Mouse (Mus musculus): ENCODE data around the gene Map4k3.
"Not testable (repeated sequence)": the region's sequence is repeated elsewhere in the genome, so short reads cannot be mapped to it uniquely, and the experiment has no call there.

The Map4k3 gene

DNA sequence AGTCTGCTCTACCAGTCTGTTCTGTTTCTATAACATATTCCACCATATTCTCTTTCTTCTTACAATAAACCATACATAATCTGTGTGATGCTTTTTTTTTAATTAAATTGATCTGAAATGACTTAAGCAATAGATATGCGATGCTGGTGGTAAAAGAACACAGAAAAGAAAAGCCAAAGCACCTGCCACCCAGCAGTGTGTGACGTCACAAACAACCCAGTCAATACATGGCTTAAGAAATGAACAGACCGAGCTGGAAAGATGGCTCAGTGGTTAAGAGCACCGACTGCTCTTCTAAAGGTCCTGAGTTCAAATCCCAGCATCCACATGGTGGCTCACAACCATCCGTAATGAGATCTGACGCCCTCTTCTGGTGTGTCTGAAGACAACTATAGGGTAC lies 2.0 kb upstream of the Map4k3 start:
- not testable (repeated sequence) for DNase-seq (ENCODE audit: low read depth in 1 of 2, low spot score in 2 of 2)

DNA sequence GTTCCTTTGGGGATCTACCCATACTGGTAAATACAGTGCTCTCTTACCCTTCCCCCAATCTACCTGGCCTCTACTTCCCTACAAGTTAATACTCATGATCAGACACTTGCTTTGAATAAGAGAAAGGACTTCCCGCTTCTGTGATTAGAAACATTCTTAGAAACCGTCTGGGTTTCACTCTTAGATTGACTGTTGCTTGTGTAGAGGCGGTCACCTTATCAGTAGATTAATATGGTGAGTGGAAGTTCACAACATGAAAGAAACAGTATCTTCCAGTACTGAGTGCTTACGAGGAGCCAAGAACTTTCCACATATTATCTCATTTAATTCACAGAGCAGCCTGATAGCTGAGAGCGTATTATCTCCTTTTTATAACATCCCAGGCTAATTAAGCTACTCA lies 1.5 kb upstream of the Map4k3 start:
- no peak for DNase-seq (ENCODE audit: low read depth in 1 of 2, low spot score in 2 of 2)

DNA sequence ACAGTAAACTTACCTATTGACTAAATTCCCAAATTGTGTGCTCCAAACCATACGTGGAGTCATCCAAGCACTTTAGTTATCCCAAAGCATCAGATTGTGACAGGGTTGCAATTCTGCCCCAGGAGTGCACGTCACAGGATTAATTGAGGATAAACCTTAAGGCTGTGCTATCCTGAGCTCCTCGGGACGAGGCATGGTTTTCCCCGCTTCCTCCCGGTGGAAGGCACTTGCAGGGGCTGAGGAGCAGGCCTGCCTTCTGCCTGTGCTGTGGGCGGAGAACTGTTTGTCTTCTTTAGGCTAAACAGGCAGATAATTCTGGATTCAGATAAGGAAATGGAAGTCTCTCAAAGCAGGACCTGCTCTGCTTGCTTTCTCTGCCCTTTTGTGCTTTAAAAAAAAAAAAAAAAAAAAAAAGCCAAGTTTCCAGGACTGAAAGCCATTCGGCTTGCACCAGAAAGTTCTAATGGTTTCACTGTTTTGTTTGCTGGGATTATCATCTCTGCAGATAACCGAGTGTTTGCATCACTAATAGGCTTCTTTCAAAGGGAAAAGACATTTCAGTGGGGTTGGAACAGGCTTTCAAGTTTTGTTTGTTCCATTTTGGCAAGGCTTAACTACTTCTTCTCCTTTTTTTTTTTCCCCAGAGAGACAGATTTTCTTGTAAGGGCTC lies 930 bp upstream of the Map4k3 start:
- no peak for DNase-seq (ENCODE audit: low read depth in 1 of 2, low spot score in 2 of 2)

DNA sequence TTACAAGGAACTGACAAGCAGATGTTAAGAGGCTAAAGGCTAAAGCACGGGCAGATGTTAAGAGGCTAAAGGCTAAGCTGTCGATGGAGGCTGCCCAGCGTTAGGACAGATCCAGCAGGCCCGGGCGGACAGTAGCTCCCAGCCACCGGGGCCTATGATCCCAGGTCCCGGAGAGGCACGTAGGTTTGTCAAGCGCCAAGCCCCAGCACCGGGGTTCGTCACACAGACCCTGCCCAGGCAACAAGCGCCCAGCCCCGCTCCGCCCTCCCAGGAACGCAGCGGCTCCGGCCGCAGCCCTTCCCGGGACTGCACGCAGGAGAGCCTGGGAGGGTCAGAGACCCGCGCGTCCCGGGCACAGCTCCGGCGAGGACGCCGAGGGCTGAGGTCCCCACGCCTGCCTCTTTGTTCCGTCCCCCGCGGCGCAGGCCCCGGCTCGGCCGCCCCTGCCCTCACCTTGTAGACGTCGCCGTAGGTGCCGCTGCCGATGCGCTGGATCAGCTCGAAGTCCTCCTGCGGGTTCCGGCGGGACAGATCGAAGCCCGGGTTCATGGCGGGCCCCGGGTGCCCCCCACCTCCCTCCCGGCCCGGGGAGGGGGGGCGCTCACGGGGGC lies 839 bp downstream of the Map4k3 start:
- DNase-seq (ENCODE audit: low read depth in 1 of 2, low spot score in 2 of 2): peak in 1 of 2 experiments; percentile 4

DNA sequence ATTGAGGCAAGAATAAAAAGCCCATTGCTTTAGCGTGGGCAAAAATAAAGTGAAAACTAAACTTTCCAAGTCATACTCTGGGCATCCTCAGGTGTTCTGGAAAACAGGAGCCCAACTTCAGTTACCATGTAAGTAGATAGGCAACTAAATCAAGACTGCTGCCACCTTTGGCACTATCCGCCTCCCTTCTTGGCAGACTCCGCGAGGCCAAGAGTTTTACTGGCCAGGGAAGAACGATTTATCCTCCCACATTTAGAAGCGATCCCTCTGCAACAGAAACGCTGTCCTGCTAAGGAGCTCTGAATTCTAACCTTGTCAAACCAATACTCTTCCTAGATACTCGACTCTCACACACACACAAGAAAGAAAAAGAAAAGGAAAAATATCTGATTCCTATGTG lies 1.5 kb downstream of the Map4k3 start:
- no peak for DNase-seq (ENCODE audit: low read depth in 1 of 2, low spot score in 2 of 2)

DNA sequence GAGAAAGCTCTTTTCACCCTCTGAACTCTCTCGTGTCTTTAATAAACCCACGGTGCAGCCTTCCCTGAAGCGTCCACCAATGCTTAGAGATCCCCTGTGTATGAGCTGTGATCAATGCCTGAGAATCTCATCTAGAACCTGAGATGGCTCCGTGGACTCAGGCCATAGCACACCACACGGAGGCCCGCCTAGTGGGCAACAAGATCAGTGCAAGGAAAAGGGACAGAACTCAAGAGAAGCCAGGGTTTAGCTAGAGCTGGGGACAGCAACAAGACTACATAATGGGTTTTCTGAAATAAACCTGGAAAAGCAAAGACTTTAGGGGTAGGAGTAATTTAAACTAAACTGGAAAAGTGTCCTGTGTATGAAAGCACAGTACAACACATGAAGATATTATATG lies 5.2 kb downstream of the Map4k3 start:
- DNase-seq (ENCODE audit: low read depth in 1 of 2, low spot score in 2 of 2): no peak

DNA sequence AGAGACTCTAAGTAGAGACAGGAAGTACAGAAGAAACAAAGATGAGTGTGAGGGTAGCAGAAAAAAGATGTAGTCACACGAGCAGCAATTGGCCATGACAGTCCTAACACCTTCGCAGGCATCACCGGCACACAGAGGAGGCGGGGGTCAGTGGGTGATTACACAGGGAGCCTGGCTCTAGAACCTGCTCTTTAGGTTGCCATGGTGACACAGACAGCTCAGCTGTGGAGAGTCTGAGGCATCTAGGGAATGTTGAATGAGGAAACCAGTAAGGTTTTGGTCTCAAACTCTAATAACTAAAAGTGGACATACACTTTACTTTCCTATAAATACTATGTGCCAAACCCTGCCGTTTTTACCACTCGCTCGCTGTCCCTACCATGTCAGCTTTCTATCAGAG lies 6.6 kb downstream of the Map4k3 start:
- no peak for DNase-seq (ENCODE audit: low read depth in 1 of 2, low spot score in 2 of 2)

DNA sequence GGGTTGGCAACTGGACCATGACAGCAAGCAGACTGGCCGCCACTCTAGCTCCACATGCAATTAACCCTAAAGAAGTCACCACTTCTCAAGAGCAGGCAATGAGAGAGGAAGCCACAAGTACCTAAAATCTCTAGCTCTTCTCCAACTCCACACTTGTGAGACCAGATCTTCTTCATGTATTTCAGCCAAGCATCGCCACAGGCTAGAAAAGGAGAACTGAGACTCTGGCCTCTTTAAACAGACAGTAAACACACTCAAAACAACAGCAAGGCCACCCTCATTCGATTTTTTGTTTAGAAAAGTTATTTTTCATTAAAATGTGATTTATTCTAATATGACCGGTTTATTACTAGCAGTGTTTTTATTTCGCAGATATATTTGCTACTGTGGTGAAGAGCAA lies 9.0 kb downstream of the Map4k3 start:
- no peak for DNase-seq (ENCODE audit: low read depth in 1 of 2, low spot score in 2 of 2)

DNA sequence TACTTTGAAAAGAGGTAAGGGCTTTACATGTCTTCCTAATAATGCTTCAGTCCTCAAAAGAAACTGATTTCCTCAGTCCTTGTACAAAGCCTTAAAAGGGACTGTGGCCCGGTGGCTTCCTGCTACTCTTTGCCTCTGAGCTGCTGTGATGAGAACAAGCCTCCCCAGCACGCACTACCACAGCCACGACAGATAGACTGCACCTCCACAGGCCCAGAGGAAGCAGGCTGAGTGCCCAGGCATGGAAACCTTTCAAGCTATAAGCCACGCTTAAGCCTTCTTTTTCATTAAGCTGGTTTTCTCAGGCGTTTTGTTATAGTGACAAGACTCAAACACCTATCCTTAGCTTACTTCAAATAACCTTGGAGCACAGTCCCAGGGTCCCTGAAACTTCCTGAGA lies 10.0 kb downstream of the Map4k3 start:
- DNase-seq (ENCODE audit: low read depth in 1 of 2, low spot score in 2 of 2): no peak

DNA sequence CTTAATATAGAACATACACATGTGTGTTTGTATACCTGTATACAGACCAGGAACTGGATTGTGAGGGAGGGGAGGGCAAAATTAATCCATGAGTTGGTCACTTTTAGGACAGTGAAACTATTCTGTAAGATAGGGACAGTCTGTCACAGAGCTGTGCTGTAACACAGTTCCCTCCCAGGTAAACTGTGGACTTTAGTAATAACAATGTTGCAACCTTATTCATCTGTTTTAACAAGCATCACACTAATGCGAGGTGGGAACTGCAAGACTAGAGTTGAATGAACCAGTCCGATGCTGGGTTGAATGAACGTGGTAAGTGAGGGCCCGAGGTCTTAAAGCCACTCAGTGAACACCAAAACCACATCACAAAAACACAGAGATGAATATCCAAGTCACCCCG lies 14.7 kb downstream of the Map4k3 start:
- DNase-seq (ENCODE audit: low read depth in 1 of 2, low spot score in 2 of 2): no peak

DNA sequence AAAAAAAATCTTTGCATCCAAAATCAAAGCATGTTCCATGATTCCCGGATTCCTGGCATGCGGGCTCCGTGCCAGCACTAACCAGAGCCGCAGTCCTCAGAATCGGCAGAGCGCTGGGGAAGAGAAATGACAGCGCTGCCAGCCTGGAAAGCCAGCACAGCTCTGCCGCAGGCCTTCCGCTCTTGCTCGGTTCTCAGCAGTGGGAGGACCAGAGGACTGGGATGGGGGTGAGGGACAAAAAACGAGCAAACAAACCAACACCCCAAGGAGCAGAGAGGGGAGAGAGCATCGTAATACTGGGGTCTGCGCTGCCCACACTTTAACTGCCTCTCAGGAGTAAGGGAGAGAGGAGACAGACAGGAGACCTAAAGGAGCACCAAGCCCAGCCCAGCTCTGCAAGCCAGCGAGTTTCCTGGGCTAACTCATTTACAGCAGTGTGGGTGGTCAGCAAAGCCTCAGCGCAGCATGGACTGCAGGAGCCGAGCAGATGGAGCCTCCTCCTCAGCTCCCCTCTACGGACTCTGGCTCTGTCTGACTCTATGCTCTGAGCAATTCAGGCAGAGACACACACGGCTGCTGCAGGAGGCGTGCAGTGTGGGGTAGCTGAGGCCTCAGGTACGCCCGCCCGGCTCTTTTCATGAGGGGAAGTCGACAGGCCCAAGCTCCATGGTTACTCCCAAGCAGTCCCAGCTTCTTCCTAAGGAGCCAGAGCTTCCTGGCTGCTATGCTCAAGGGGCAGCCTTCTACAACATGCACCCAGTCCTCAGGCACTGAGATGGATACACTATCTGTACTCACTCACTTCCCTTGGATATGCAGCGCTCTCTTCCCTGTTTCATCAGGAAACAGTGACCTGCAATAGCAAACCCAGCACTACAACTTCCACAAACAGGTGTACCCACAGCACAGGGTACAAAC lies 18.1 kb downstream of the Map4k3 start:
- no peak for DNase-seq (ENCODE audit: low read depth in 1 of 2, low spot score in 2 of 2)

DNA sequence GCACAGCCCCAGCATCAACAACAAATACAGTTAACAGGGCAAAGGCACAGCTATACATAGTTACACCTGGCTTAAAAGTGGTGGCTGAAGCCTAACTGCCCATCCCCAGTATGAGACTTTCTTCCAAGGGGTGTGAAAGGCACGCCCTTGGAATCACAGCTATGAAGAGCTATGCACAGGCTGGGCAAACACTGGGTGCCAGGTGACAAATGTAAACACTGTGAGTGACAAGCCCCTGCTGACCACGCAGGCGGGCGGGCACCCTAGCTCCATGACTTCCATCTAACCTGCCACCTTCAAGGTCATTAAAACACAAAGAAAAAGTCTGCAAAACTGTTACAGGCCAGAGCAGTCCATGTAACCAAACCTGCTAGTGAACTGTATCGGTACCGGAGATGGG lies 19.5 kb downstream of the Map4k3 start:
- DNase-seq (ENCODE audit: low read depth in 1 of 2, low spot score in 2 of 2): no peak

DNA sequence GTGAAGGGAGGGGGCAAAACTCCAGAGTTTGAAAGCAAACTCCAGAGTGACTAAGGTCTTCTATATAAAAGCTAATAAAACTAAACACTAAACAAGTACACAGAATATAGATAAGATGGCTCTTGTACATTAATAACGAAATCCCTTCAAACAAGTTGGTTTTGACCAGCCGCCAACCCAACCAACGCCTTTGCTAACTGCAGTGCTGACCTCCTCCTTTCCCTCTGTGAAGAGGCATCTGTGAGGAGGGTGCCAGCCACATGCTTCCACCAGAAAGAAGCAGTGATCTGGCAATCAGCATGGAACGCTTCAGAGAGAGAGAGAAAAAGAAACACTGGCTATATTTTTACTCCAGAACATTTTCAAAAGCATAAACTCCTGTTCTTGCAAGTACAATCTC lies 21.1 kb downstream of the Map4k3 start:
- DNase-seq (ENCODE audit: low read depth in 1 of 2, low spot score in 2 of 2): no peak

DNA sequence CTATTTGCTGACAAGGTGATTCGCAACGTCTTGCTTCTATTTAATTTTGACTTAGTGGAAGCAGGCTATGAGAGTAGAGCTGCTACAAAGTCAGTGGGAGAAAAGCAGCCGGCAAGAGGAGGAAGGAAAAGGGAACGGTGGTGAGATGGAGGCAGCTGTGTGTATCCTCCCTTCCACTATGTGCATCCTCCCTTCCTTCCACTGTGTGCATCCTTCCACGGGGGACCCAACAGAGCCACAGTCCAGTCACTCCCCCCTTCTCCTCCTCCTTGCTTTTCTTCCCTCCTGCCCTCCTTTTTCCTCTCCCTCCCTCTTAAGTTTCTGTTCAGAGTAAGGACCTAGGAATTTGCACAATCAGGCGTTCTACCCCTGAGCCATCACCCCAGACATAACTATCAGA lies 21.7 kb downstream of the Map4k3 start:
- no peak for DNase-seq (ENCODE audit: low read depth in 1 of 2, low spot score in 2 of 2)

DNA sequence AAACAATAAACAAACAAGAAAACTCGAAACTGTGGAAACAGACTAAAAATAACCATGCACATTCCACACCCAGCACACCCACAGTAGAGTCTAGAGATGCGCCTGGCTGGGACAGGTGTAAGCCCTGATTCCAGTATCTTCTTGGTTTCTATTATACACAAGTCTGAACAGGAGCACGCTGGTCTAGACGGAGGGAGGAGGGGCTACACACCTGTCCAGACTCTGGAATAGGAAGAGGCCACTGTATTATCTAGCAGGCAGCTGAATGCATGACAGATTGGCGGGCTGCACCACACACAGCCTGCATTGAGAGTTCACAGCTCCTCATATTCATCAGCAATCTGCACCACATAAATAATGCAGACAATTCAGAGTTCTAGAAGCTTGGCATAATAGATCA lies 26.6 kb downstream of the Map4k3 start:
- DNase-seq (ENCODE audit: low read depth in 1 of 2, low spot score in 2 of 2): no peak

DNA sequence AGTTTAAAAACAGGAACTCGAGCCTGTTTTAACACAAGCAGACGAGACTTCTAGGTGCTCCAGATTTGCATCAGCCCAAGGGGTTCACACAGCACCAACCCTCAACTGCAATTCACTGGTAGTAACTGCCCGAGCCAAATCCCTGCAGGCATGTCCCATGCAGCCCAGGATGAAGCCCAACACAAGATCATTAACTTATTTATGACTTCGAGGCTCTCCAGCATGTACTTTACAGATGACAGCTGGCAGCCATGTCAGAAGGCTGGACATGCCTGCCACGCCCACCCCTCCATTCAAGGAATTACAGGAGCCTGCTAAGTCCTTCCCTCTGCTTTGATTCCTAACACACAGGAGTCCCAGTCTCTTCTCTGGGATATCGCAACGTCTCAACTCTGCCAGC lies 29.4 kb downstream of the Map4k3 start:
- no peak for DNase-seq (ENCODE audit: low read depth in 1 of 2, low spot score in 2 of 2)

DNA sequence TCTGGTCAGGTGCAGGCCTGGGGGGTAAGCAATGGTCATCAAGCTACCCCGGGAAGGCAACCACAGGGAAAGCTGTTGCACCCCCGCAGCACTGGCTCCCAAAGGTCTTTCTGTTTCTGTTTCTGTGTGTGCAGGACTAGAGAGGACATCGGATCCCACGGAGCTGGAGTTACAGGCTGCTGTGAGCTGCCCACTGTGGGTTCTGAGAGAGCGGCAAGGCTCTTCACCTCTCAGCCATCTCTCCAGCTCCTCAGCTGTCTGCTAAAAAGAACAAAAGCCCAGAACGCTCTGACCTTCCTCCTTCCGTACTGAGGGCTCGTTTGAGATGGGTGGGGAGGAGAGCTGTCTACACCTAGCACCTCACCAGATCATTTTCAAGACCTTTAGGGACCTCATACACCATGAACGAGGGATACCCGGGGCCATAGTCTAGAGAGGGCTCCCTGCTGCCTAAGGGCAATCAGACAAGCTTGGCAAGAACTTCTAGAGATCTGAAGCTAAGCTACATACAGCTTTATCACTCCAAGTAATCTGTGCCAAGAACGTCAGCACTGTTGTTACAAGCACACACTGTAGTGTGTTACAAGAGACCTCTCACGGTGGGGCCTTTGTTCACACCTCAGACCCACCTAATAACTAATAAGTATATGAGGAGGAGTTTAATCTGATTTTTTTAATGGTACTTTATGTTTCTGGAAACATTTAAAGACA lies 29.9 kb downstream of the Map4k3 start:
- DNase-seq (ENCODE audit: low read depth in 1 of 2, low spot score in 2 of 2): no peak

DNA sequence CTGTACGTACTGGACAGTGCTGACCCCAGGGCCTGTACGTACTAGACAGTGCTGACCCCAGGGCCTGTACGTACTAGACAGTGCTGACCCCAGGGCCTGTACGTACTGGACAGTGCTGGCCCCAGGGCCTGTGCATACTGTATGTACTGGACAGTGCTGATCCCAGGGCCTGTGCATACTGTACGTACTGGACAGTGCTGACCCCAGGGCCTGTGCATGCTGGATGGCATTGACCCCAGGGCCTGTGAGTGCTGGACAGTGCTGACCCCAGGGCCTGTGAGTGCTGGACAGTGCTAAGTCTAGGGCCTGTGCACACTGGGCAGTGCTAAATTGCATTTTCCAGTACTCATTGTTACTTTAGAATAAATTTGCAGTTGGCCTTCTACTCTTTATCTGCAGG lies 31.3 kb downstream of the Map4k3 start:
- DNase-seq (ENCODE audit: low read depth in 1 of 2, low spot score in 2 of 2): no peak

DNA sequence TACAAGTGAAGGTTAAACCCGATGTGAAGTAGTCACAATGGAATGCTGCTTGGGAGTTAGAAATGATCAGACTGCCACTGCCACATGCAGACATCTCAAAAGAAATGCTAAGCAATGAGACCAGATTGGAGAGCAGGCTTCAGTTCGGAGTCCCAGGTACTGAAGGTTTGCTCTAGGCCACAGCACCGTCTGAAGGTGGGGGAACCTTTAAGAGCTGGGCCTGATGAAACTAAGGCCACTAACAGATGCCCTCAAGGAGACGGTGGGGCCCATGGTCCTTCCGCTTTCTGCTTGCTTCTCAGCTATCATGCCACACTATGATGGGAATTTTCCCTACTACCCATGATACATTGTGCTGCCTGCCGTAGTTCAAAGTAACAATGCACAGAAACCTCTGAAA lies 32.1 kb downstream of the Map4k3 start:
- DNase-seq (ENCODE audit: low read depth in 1 of 2, low spot score in 2 of 2): no peak

DNA sequence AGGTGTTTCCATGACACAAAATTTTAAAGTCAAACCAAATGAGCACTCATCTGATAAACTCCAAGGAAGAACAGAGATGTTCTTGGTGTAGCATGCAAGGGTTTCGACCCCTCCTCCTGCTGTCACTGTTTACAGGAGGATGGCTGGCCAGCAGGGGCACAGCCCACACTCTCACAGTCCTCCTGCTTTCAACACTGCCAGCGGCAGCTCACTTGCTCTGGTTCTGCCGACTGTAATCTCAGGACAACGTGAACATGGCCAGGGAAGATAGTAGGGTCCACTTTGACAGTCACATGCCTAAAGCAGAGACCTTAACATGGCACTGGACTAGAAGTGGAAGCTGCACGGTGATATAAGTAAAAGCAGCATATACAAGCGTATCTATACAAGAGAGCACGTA lies 34.6 kb downstream of the Map4k3 start:
- no peak for DNase-seq (ENCODE audit: low read depth in 1 of 2, low spot score in 2 of 2)

DNA sequence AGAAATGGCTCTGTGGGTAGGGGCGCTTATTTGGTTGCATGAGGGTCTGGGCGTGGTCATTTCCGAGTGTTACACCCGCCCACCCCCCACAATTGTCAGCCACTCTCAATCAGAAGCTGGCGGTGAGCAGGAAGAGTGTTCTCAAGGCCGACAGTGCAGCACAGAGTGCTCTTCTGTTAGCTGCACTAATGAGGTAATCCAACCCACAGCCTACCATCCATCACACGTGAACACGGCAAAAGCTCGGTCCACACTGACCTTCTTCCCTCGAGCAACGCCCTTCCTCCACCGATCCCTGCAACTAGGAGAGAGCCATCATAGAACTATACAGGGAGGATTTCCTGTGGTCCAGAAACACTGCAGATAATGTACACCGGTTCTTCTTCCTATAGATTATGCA lies 36.1 kb downstream of the Map4k3 start:
- DNase-seq (ENCODE audit: low read depth in 1 of 2, low spot score in 2 of 2): no peak

DNA sequence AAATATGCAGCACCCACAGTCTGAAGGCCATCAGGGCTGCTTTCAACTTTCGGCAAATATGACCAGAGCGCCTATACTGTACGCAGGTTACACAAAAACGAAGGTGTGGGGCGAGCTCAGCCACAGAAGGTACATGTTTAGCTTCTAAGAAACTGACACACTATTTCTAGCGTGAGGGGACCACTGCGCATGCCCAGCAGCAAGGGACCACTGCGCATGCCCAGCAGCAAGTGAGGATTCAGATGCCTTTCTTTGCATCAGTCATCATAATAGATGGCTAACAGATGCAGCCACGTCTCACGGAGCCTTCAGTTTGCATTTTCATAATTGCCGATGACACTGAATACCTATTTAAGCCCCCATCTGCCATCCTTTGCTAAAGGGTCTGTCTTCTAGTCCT lies 39.6 kb downstream of the Map4k3 start:
- DNase-seq (ENCODE audit: low read depth in 1 of 2, low spot score in 2 of 2): no peak
